ENCODE assay signal across 8 mouse cellular contexts in genomic region chr4:115101682-115102081, GRCm38 (mm10). TPM values are rescaled to one million over a fixed set of nuclear protein-coding genes. Genes with fewer than 3 reads are reported as not detected.
DNase-seq lines count a peak whose midpoint lies in the region; ATAC-seq and TF ChIP-seq lines count a peak whose summit lies in the region.

No protein-coding gene starts in this region.

- TF ChIP-seq CTCF in stomach, postnatal 0 days (IDR thresholded peaks at IDR 0.05; ENCODE audit: low read depth) = peak; percentile 98

- 45% methylated on average over 6 of the region's 6 CpGs for WGBS in midbrain, embryonic 16.5 days
- WGBS in stomach, postnatal 0 days = 27% methylated on average over 6 of the region's 6 CpGs

- H3K36me3 ChIP-seq in midbrain, embryonic 16.5 days (ENCODE audit: control insufficient read depth, insufficient read depth, low read length) = no peaks in the 10 kb centered on the region
- H3K36me3 ChIP-seq in stomach, postnatal 0 days (ENCODE audit: control insufficient read depth, insufficient read depth, low read length) = no peaks in the 10 kb centered on the region

- peaks cover 4% of the 10 kb centered on the region; the same call in 1 of the 2 replicates for H3K4me1 ChIP-seq in midbrain, embryonic 16.5 days (ENCODE audit: control insufficient read depth, insufficient read depth, low read length)
- no peaks in the 10 kb centered on the region for H3K4me1 ChIP-seq in stomach, postnatal 0 days (replicated peaks; ENCODE audit: control insufficient read depth, insufficient read depth)

- 0 out of 2 replicates have a peak overlapping the region, but pooled peaks have one; percentile 13 for H3K4me2 ChIP-seq in midbrain, embryonic 16.5 days (ENCODE audit: low read length)
- no peak overlapping the region; the same call in 1 of the 2 replicates for H3K4me2 ChIP-seq in stomach, postnatal 0 days (replicated peaks; ENCODE audit: low read depth)

- H3K9ac ChIP-seq in midbrain, embryonic 16.5 days (ENCODE audit: low read depth, low read length) = no peak overlapping the region
- H3K9ac ChIP-seq in stomach, postnatal 0 days (ENCODE audit: low read length) = no peak overlapping the region

- intact Hi-C loops in left cerebral cortex, postnatal 36 days (cut with DNase I) = loop anchor here (2.0 kb wide), 1 partner anchor 609 kb away; no protein-coding TSS in a partner anchor

- TF ChIP-seq EP300 in stomach, postnatal 0 days (optimal IDR thresholded peaks at IDR 0.05) = no peak

- H3K9me3 ChIP-seq in midbrain, embryonic 16.5 days (replicated peaks; ENCODE audit: control insufficient read depth, low read length, poor library complexity, severe bottlenecking) = no peaks in the 10 kb centered on the region
- H3K9me3 ChIP-seq in stomach, postnatal 0 days (ENCODE audit: control insufficient read depth, low read length) = no peaks in the 10 kb centered on the region

- DNase-seq in 3T3-L1 (ENCODE audit: low read depth, low spot score) (peak; percentile 84), MN1 (ENCODE audit: low spot score) (peak; percentile 47)
- peak; percentile 59 to 78 for DNase-seq in cerebellum, postnatal 25 days
- peak; percentile 48 for DNase-seq in gastrocnemius, postnatal 10 days
- peak; percentile 70 for DNase-seq in kidney, adult 18-20 months
- DNase-seq in left cerebral cortex, postnatal 36 days (ENCODE audit: low spot score in 2 of 2) = peak; percentile 63 to 71
- peak; percentile 75 for DNase-seq in stomach, postnatal 0 days (ENCODE audit: low spot score)

- peak; percentile 66; the same call in 1 of the 2 replicates for ATAC-seq in midbrain, embryonic 16.5 days
- no peak for ATAC-seq in stomach, postnatal 0 days (ENCODE audit: low FRiP score, low TSS enrichment)

- peaks cover 4% of the 10 kb centered on the region; the same call in 1 of the 2 replicates for H3K27me3 ChIP-seq in midbrain, embryonic 16.5 days (ENCODE audit: control insufficient read depth, insufficient read depth, low read depth, low read length)
- no peaks in the 10 kb centered on the region; the same call in 1 of the 2 replicates for H3K27me3 ChIP-seq in stomach, postnatal 0 days (ENCODE audit: control insufficient read depth, insufficient read depth, low read length)

- H3K4me3 ChIP-seq in midbrain, embryonic 16.5 days (ENCODE audit: low read depth, low read length) = no peak overlapping the region
- no peak overlapping the region for H3K4me3 ChIP-seq in stomach, postnatal 0 days (ENCODE audit: low read depth, low read length)

- no peak overlapping the region for H3K27ac ChIP-seq in midbrain, embryonic 16.5 days (ENCODE audit: low read length)
- H3K27ac ChIP-seq in stomach, postnatal 0 days (replicated peaks) = no peak overlapping the region

RNA-seq across cellular contexts. Expression of gene Pdzk1ip1, which starts 13.2 kb away (rescaled TPM):
- under 1 TPM; 0.28 to 0.45 TPM for total RNA-seq in gastrocnemius, postnatal 10 days (2021)
- total RNA-seq in left cerebral cortex, postnatal 36 days (2021) = 1 to 10 TPM in 1 of 2 experiments, under 1 TPM in 1; 0.39 to 1.1 TPM
- 2.0 and 2.3 TPM in 2 replicates for polyA plus RNA-seq in midbrain, embryonic 16.5 days (2015; fragmentation: Nextera tagmentation; extraction: Ambion mirVana)
- 255 and 279 TPM in 2 replicates for polyA plus RNA-seq in stomach, postnatal 0 days (2015; fragmentation: Nextera tagmentation; extraction: Ambion mirVana)

RNA-seq across cellular contexts. Expression of gene Cyp4x1, which starts 32.4 kb away (rescaled TPM):
- under 1 TPM in 1 of 2 experiments, not detected in 1; 0.07 TPM for total RNA-seq in gastrocnemius, postnatal 10 days (2021)
- 10 to 100 TPM; 12.6 TPM for total RNA-seq in left cerebral cortex, postnatal 36 days (2021)
- polyA plus RNA-seq in midbrain, embryonic 16.5 days (2015; fragmentation: Nextera tagmentation; extraction: Ambion mirVana) = 11.8 and 15.4 TPM in 2 replicates
- polyA plus RNA-seq in stomach, postnatal 0 days (2015; fragmentation: Nextera tagmentation; extraction: Ambion mirVana) = 0.28 and 0.29 TPM in 2 replicates

RNA-seq across cellular contexts. Expression of gene Tal1, which starts 45.5 kb away (rescaled TPM):
- 1 to 10 TPM; 2.0 to 3.7 TPM for total RNA-seq in gastrocnemius, postnatal 10 days (2021)
- 1 to 10 TPM; 1.6 to 2.2 TPM for total RNA-seq in left cerebral cortex, postnatal 36 days (2021)
- polyA plus RNA-seq in midbrain, embryonic 16.5 days (2015; fragmentation: Nextera tagmentation; extraction: Ambion mirVana) = 4.6 and 6.4 TPM in 2 replicates
- 0.16 and 0.19 TPM in 2 replicates for polyA plus RNA-seq in stomach, postnatal 0 days (2015; fragmentation: Nextera tagmentation; extraction: Ambion mirVana)

Comparison
In these comparisons a context has a peak if more than half of its experiments do, and no peak if none do; other contexts are left out.
1. RNA of gene Cyp4x1, which starts 32.4 kb away (total RNA-seq): 12.6 TPM in left cerebral cortex, postnatal 36 days; 0.07 TPM in gastrocnemius, postnatal 10 days; every median in the first group is over 10 times any median in the second.
2. Peak in every context shown above with its lines, with median percentiles within 50 percentile points of each other: DNase-seq.